Mouse (Mus musculus): ENCODE results near the gene Mllt10.

The Mllt10 gene

DNA sequence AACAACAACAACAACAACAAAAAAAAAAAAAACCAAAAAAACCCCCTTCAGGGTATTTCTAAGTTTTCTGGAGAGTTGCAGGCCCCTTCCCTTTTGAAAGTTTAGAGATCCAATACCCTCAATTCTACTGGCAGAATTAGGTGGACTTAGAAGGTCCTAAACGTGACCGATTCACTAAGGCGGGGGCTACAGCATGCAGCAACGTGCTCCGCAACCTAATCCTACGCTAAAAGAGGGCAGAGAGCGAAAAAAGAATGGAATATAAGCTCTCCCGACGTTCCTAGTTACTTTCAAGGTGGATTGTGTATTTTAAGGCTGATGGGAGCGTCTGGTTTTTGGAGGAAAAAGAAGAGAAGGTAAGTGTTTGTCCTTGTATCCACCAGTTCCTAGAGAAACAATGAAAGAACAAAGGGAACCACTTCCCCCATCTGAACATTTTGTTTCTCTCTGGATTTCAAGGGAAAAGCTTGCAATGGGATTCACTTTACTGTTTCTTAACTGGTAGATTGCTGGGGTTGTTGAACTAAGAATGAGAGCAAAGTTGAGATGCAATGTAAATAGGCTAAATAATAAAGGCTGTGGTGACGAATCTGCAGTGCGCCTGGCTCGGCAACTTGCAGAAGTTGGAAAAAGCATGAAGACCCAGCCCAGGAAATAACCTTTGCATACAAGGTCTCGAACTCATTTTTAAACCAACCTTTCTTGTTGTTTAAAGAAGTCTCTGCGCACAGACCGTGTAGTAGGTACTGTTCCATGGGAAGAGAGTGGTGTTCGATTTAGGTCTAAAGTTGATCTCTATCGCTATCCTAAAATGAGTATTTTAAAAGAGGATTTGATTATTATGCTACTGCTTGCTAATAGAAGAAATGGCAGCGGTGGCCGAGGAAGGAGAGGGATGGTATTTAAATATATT lies at the start of gene Mllt10:
Mllt10 (plus strand) TSS at position 222 of the 913 bp plus-strand sequence.
- DNase-seq, result peak; percentile 52

DNA sequence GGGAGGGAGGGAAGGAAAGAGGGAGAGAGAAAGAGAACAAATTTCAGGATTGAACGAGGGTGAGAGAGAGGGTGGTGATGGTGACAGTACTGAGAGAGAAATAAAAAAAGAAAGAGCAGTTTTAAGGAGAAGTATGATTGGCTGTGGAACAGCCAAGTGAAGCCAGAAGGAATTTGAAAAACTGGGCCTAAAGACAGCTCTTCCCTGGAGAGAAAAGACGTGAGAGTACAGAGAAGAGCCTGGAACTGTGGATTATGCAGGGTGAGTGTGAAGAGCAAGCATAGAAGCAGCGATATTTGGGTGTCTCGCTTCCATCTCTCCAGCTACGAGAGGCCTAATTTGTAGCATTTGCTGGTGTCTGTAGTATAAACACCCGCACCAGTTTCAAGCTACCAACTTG lies 43.8 kb upstream of the Mllt10 start:
- no peak for DNase-seq

DNA sequence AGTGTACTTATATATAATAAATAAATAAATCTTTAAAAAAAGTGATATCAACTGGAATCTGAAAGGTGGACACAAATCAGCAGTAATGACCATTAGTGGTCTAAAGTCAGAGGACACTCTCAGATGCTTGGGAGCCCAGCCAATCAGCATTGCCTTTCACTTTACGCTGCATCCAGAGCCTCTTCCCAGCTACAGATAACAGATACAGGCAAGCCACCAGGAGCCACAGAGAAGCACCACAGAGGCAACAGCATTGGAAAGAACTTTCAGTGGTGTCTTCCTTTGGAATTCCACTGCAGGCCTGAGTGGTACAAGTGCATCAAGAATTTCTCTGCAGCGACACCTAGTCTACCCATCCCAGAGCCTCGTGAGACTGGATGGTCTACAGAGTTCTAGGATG lies 42.2 kb upstream of the Mllt10 start:
- DNase-seq, result no peak

DNA sequence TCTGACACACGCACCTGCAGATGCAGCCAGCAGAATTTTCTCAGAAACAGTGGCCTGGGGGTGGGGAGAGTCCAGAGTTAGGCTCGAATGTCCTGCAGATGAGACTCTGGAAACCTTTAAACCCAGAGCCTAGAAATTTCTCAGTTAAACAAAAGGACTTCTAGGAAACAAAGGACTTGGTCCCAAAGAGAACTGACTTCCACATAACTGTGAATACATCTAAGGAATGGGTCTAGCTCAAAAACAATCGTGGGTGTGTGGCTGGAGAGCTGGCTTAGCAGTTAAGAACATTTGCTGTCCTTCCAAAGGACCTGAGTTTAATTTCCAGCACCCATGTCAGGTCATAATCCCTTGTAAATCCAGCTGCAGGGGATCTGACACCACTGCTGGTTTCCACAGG lies 39.5 kb upstream of the Mllt10 start:
- DNase-seq, result no peak

DNA sequence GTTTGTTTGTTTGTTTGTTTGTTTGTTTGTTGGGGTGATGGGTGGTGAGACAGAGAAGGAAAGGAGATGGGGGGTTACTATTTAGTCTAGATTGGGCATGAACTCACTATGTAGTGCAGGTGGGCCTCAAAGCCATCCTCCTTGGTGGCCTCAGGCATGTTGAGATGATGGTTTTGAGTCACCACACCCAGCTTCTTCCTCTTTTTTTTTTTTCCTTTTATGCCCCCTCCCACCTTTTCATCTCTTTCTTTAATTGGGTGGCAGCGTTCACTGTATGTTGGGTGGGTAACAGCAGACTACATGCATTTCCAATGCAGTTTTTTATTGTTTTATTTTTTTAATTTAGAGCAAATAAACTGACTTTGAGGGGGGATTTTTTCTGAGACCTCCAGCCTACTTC lies 38.4 kb upstream of the Mllt10 start:
- no peak for DNase-seq

DNA sequence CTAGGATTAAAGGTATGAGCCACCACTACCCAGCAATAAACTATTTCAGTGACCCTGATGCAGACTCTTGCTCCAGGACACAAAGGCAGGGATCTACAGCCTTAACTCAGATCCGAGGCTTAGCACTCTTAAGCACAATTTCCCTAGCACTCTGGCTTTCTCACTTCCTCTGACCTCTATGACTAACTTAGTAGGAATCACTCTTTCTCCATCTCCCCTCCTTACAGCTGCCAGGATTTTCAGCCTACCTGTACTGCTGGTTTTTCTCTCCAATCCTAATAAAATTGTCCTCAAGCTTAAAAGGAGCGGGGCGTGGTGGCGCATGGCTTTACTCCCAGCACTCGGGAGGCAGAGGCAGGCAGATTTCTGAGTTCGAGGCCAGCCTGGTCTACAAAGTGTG lies 37.7 kb upstream of the Mllt10 start:
- no peak for DNase-seq

DNA sequence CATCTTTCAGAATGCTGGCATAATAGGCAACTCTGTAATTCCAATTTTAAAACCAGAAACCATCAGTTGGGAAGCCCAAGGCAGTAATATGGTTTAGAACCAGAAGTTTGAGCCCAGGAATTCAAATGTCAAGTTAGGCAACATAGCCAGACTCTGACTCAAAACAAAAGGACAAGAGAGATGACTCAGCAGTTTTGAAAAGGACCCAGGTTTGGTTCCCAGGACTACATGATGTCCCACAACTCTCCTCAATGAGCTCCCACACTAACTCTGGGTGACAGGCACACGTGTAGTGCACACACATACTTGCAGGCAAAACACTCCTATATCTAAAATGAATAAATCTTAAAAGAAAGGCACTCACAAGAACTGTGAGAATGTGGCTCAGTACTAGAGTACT lies 35.9 kb upstream of the Mllt10 start:
- no peak for DNase-seq

DNA sequence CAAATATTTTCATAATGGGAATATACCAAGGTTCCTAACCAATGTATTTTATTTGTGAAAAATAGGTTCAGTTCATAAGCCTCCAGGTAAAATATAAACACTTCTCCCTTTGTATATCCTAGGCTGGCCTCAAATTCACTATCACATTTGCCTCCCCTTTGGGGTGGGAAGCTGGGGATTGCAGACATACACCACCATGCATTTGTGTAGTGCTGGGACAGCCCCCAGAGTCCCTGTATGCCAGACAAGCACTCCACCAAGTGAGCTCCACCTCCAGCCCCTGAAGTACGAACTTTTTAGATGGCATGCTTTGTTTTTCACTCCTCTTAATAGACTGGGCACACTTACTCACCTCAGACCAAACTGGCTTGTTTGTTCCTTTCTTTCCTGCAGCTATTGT lies 32.2 kb upstream of the Mllt10 start:
- no peak for DNase-seq

DNA sequence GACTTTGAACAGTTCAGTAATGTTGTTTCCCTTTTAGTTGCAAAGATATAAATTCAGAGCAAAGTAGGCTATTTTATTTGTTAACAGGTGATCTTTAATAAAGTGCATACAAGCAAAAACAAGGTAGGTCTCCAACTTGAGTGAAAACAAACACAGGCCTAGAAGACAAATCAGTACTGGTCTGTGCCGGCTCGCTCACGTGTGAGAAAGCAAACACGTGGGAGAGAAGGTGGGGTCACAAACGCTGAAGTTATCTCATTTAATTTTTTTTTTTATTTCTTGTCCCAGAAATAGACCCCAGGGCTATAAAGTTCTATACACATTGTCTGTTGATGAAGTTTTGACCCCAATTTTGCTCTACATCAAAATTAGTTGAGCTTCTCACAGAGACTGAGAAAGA lies 29.9 kb upstream of the Mllt10 start:
- no peak for DNase-seq

DNA sequence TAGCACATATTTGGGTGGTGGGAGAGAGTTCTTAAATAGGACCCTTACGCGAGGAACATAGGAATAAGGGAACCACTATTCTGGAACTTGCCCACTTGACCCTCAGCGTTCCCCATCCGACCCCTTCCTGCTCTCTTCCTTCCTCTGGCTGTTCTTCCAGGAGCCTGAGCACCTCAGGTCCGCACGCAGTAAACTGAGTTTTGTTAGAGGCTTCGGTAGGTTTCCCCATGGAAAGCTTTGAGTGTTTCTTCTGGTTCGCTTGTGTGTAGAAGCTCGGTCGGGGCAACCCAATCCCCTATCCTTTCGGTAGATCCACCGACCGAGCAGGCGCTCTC lies 29.3 kb upstream of the Mllt10 start:
- DNase-seq, result no peak

DNA sequence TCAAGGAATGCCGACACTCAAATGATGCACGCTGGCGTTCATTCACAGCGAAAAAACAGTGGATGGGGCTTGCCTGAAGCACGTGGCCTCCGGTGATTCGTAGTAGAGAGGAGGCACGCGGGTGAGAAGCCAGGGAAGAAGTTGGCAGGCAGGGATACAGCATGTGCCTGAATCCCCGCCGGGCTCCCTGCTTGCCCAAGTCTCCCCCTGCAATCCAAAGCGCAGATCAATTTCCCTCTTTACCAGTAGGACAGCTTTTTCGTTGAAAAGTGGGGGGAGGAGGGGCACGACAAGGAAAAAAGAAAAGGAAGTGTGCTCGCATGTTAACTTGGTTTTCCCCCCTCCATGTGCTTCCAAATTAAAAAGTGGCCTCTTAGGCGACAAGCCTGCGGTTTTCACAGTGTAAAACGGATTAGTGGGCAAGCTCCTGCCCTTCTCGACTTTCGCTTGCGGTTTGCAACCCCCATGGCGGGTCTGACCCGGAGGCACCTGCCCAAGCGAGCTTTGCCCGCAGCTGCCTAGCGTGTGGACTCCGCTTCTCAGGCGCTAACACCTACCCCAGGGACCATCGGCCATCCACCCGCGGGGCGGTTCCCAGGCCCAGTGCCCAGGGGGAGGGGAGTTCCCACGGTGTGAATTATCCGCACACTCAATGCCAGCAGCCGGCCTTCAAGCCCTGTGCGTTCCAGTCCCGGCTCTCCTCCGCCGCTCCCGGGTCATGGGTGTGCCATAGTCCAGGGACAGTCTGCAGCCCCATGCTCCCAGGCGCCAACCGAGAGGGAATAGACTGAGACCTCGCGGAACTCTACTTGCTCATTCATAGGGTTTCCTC lies 28.7 kb upstream of the Mllt10 start:
- peak; percentile 46 for DNase-seq

DNA sequence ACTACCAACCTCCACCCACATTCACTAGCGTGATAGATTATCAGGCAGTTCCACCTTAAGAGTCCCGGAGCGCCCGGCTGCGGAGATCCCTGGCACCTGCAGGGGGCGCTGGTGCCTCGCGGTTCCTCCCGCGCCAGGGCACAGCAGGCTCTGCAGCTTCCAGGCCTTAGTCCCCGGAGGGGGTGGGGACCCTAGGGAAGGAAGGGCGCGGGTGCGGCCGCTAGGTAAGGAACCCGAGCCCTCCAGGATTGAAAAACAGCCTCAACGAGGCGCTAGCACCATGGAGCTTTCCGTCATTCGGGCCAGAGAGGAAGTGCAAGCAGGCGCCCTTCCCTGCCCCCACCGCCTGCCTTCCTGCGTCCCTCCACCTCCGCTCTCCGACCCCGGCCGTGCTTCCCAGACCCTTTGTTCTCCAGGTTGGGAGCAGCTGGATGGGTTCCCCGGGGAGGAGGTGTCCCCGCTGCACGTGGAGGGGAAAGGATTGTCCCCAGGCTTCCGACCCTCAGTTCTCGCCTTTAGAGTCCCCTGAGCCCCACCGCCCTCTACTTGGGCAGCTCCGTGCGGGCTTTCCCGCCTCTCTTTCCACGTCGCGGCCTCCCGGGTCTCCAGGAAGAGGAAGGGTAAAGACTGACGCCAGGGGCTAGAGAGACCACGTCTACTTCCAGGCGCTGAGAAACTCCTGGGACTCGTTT lies 27.4 kb upstream of the Mllt10 start:
- peak; percentile 94 for DNase-seq

DNA sequence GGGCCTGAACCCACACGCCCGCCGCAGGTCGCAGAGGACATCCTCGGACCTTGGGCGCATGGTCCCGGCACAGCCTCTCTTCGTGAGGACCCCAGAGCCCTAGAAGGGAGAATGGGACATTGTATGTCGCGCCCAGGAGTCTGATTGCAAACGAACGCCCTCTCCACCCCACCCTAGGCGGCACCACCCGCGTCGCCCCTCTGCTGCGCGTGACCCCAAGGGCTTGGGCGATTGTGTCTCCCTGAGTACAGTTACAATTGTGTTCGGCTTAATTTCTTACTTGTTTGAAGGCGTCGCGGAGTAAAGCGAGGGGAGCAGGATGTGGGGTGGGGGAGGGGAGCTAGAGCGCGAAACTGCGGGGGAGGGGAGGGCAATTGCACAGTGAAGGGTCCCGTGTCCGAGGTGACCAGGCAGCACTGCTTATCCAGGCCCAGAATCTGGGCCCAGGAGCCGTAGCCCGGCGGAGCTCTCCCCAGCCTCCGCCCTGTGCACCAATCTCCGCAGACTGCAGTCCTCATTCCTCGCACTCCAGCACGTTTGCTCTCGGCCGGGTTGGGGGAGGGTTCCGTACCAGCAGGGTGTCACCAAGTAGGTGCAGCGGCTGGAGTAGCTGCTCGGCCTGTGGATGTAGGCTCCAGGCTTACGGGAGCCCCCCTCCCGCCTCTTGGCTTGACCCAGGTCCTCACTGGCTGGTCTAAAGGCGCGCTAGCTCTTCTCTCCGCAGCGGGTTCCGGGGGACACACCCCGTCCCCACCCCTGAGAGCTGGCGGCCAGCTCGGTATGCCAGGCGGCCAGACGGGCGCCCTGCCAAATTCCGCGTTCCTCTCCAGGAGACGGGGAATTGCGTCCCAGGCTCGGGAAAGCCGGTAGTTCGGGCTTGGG lies 26.7 kb upstream of the Mllt10 start:
- peak; percentile 88 for DNase-seq

DNA sequence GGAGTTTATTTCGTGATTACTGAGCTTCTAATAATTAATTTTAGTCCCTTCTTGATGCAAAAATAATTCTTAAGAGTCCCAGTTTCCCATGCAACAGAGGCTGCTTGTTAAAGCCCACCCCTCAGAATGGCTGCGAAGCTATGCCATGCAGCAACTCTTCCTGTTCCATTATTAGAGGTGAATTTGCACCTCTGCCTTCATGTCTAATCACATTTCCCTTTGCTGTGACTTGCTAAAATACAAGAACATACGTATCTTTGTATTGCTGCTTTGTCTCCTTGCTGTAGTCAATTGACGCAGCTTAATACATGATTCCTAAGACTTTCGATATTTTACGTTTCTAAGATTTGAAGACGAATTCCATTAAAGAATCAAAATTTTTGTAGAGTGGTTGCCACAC lies 25.4 kb upstream of the Mllt10 start:
- no peak for DNase-seq

DNA sequence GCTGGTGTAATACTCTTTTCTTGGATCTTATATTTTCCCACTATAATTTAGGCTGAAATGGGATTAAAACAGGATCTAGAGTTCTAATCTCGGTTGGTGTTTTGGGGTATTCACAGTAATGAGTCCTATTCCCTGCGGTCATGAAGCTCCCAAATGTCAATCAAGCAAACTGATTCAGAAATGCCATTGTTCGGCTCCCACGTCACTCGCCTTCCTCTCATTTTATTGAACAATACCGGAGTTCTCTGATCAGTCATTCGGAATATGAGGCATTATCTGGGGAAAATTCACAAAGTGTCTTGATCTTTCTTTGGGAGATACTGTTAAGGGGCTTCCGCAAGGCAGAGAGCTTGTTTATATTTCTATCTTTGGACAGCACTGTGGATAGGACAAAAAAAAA lies 24.5 kb upstream of the Mllt10 start:
- no peak for DNase-seq

DNA sequence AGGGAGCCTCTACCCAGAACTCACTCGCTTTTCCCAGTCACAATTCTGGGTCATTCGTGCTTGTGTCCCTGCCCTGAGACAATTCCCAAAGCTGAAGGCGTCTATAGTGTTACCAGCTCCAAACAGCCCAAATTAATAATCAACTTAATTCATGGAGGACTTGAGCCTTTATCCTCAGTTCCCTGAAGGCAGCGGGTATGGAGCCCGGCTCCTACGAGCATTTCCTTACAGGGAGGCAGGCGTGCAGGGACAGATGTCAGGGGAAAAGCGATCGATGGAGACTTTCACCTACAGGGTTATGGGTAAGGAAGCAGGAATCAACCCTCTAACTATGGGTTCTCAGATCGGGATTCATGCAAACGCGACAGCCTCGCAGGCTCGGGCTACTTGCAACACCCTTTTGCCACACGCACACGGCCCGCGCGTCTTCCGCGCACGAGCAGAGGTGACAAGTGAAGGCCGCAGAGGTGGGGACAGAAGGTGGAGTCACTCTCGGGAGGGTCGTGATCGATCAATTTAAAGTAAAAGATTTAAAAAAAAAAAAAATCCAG lies 23.7 kb upstream of the Mllt10 start:
- DNase-seq, result peak; percentile 31

DNA sequence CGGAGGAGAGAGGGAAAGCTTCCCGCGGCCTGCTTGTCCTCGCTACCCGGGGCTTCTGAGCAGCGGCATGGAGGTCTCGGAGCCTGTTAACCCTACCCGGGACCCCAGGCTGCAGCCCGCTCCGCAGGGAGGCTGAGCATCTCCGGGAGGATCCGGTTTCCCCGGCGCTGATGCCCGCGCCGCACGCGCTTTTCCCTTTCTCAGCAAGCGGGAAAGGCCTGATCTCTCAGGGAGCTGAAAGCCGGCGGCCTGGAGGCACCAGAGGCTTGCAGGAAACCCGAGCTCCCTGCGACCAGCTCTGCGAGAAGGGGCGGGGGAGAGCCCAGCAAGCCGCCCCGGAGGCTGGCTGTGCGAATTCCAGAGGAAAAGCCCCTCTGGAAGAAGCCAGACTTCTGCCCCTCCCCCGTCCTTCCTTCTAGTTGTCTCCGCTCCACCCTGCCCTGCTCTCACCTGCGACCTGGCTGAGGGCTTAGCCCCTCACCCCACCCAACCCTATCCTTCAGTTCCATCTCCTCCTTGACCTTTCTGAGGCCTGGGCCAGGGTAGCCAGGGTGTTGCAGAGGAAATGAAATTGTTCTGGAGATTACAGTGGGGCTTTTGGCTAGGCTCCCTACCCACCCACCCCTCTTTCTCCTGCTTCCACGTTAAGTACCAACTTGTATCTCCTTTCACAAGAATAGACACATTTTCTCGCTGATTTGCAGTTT lies 23.1 kb upstream of the Mllt10 start:
- DNase-seq, result peak; percentile 28

DNA sequence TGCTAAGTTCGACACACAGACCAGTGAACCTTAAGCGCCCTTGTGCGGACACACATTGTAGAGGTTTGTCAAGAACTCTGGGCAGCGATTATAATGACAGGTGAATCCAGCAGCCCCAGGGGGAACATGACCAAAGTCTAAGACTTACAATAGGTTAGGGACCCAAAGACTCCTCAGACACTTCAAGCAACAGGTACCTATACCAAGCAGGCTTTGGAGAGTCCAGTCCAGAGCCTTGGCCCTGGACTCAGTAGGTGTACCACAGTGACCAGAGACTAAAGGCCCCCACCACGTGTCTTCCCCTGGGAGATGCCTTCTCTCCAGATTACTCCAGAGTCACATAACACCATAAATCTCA lies 22.5 kb upstream of the Mllt10 start:
- peak; percentile 30 for DNase-seq

DNA sequence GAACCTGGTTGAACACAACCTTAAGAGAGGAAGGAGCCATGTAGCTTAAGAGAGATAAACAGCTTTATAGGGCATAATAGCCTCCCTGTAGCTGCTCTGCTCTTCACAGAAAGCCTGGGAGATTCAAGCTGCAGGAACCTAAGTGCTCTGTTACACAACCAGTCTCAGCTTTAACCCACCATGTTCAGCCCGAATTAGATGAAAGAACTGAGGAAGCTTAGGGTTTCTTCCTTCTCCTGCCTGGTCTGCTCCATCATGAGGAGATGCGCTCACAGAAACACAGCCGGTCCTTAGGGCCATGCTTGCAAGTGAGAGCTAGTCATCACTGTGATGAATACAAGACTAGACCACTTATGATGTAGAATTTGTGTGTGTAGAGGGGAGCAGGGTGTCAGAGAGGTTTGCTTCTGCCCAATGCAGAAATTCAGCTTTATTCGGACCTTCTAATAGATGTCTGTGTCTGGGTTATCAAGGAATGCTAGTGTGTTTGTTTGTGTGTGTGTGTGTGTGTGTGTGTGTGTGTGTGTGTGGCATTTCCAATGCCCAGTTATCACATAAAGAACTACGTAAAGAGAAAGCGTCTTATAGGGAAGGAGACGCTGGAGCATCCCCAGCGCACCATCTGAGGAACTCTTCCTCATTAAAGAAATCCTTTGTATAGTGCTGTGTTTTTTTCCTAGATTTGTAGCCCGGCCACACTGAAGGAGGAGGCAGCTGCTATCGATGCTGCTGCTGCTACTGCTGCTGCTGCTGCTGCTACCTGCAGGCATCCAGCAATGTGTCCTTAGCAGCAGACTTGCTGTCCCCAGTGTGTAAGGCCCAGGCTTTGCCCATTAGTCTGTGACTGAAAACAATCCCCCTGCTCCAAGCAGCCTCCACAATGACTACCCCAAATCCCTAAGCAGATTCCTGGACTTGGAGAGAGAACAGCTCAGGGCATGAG lies 21.6 kb upstream of the Mllt10 start:
- DNase-seq, result no peak

Data from cerebellum, adult 9-10 months (tissue).